9 mouse cellular contexts compared by ENCODE assay signal in genomic region chr15:85625666-85626279, GRCm38 (mm10). TPM values are rescaled to one million over a fixed set of nuclear protein-coding genes. Genes with fewer than 3 reads are reported as not detected.
DNase-seq lines count a peak whose midpoint lies in the region; ATAC-seq and TF ChIP-seq lines count a peak whose summit lies in the region.
"Had no signal": no experiment of that assay in that cellular context is flagged by ENCODE, and none has a peak within 500 bp of the region (broad histone marks: within the 10 kb centered on the region; RNA-seq: fewer than 3 reads in every experiment).

No protein-coding gene starts in this region.

- ATAC-seq in forebrain, embryonic 12.5 days (ENCODE audit: low FRiP score) = peak; percentile 89
- ATAC-seq in hindbrain, embryonic 15.5 days (ENCODE audit: low FRiP score, low read depth) = peak; percentile 93
- ATAC-seq in stomach, embryonic 14.5 days (ENCODE audit: insufficient number of reproducible peaks, insufficient read depth, low FRiP score, low read depth) = no peak

- peaks cover 12% of the 10 kb centered on the region for H3K27me3 ChIP-seq in spleen, adult 2 months (ENCODE audit: control insufficient read depth, insufficient read depth, low read length)
- H3K27me3 ChIP-seq in forebrain, embryonic 12.5 days = peaks cover 86% of the 10 kb centered on the region
- H3K27me3 ChIP-seq in hindbrain, embryonic 15.5 days = no peaks in the 10 kb centered on the region
- peaks cover 13% of the 10 kb centered on the region; the same call in 1 of the 2 replicates for H3K27me3 ChIP-seq in stomach, embryonic 14.5 days (ENCODE audit: control insufficient read depth, insufficient read depth, low read length)

- peak overlapping the region; percentile 64 for H3K4me2 ChIP-seq in forebrain, embryonic 12.5 days
- peak overlapping the region; percentile 80 for H3K4me2 ChIP-seq in hindbrain, embryonic 15.5 days
- peak overlapping the region; percentile 93 for H3K4me2 ChIP-seq in stomach, embryonic 14.5 days (replicated peaks; ENCODE audit: low read depth, low read length)

- H3K36me3 ChIP-seq in spleen, adult 2 months (ENCODE audit: control insufficient read depth, insufficient read depth, low read length) = no peaks in the 10 kb centered on the region
- no peaks in the 10 kb centered on the region for H3K36me3 ChIP-seq in forebrain, embryonic 12.5 days (replicated peaks)
- H3K36me3 ChIP-seq in hindbrain, embryonic 15.5 days = no peaks in the 10 kb centered on the region
- no peaks in the 10 kb centered on the region for H3K36me3 ChIP-seq in stomach, embryonic 14.5 days (ENCODE audit: control insufficient read depth, insufficient read depth, low read length)

- peak overlapping the region; percentile 78 for H3K9ac ChIP-seq in forebrain, embryonic 12.5 days
- H3K9ac ChIP-seq in hindbrain, embryonic 15.5 days = peak overlapping the region; percentile 53
- H3K9ac ChIP-seq in stomach, embryonic 14.5 days (replicated peaks; ENCODE audit: low read depth, low read length) = peak overlapping the region; percentile 48

- H3K9me3 ChIP-seq in forebrain, embryonic 12.5 days = peaks cover 5% of the 10 kb centered on the region; the same call in 1 of the 2 replicates
- H3K9me3 ChIP-seq in hindbrain, embryonic 15.5 days = no peaks in the 10 kb centered on the region
- no peaks in the 10 kb centered on the region; the same call in 1 of the 2 replicates for H3K9me3 ChIP-seq in stomach, embryonic 14.5 days (ENCODE audit: control insufficient read depth, low read depth, low read length)

- WGBS in spleen, adult 2 months = 7% methylated on average over 68 of the region's 68 CpGs
- WGBS in forebrain, embryonic 12.5 days = 1% methylated on average over 62 of the region's 68 CpGs
- under 1% methylated on average over 67 of the region's 68 CpGs for WGBS in hindbrain, embryonic 15.5 days
- 2% methylated on average over 61 of the region's 68 CpGs for WGBS in stomach, embryonic 14.5 days

- no peak for TF ChIP-seq POLR2A in spleen, adult 2 months (IDR thresholded peaks at IDR 0.05; ENCODE audit: low read depth, low read length)

- intact Hi-C loops in left cerebral cortex, postnatal 10 days (cut with DNase I) = no loop called here

- no peak overlapping the region for H3K27ac ChIP-seq in spleen, adult 2 months (ENCODE audit: insufficient read depth, low read length)
- peak overlapping the region; percentile 74 for H3K27ac ChIP-seq in forebrain, embryonic 12.5 days
- H3K27ac ChIP-seq in hindbrain, embryonic 15.5 days (replicated peaks) = peak overlapping the region; percentile 70
- no peak overlapping the region for H3K27ac ChIP-seq in stomach, embryonic 14.5 days (ENCODE audit: low read length)
- H3K27ac ChIP-seq: macrophage had no signal

- H3K4me3 ChIP-seq in spleen, adult 2 months (ENCODE audit: extremely low read depth, insufficient read depth, insufficient read length) = peak overlapping the region; percentile 15; the same call in 1 of the 2 replicates
- peak overlapping the region; percentile 45 for H3K4me3 ChIP-seq in forebrain, embryonic 12.5 days (replicated peaks)
- H3K4me3 ChIP-seq in hindbrain, embryonic 15.5 days = peak overlapping the region; percentile 45
- H3K4me3 ChIP-seq in stomach, embryonic 14.5 days (ENCODE audit: low read depth, low read length) = peak overlapping the region; percentile 42

- no peak for DNase-seq in spleen, adult 2 months (ENCODE audit: low read depth in 1 of 2, low spot score in 2 of 2)
- DNase-seq in spleen, postnatal 14 days (ENCODE audit: low spot score in 2 of 2) = no peak
- DNase-seq in left cerebral cortex, postnatal 10 days (ENCODE audit: extremely low spot score in 1 of 2, low spot score in 2 of 2) = peak; percentile 49 to 77
- peak; percentile 65 for DNase-seq in lung, postnatal 36 days
- no peak for DNase-seq in spleen, postnatal 4 days (ENCODE audit: low spot score in 2 of 2)

- no peak for TF ChIP-seq CTCF in spleen, adult 2 months (IDR thresholded peaks at IDR 0.05; ENCODE audit: extremely low read depth, insufficient read depth, insufficient read length, insufficient replicate concordance)

- H3K4me1 ChIP-seq in spleen, adult 2 months (ENCODE audit: control insufficient read depth, insufficient read depth, insufficient read length) = peaks cover 3% of the 10 kb centered on the region; the same call in 1 of the 2 replicates
- H3K4me1 ChIP-seq in forebrain, embryonic 12.5 days = peaks cover 10% of the 10 kb centered on the region
- peaks cover 13% of the 10 kb centered on the region for H3K4me1 ChIP-seq in hindbrain, embryonic 15.5 days (replicated peaks)
- no peaks in the 10 kb centered on the region; the same call in 1 of the 2 replicates for H3K4me1 ChIP-seq in stomach, embryonic 14.5 days (ENCODE audit: control insufficient read depth, insufficient read depth, low read length)

RNA-seq across cellular contexts. Expression of gene Wnt7b, which starts 43.5 kb away (rescaled TPM):
- 0.08 and 0.09 TPM in 2 replicates for polyA plus RNA-seq in spleen, adult 2 months (2012; rRNA removed)
- polyA plus RNA-seq in forebrain, embryonic 12.5 days (2016; fragmentation: Nextera tagmentation; extraction: Ambion mirVana) = 111 and 130 TPM in 2 replicates
- 28.8 and 42.8 TPM in 2 replicates for polyA plus RNA-seq in hindbrain, embryonic 15.5 days (2015; fragmentation: Nextera tagmentation; extraction: Ambion mirVana)
- total RNA-seq in left cerebral cortex, postnatal 10 days (2021) = 10 to 100 TPM; 44.4 to 52.6 TPM
- 0.75 and 2.5 TPM in 2 replicates for polyA plus RNA-seq in stomach, embryonic 14.5 days (2014; fragmentation: Nextera tagmentation; extraction: Ambion mirVana)
- polyA plus RNA-seq: macrophage had no signal

Comparison
In these comparisons a context has a peak if more than half of its experiments do, and no peak if none do; other contexts are left out.
1. DNase-seq: peak in left cerebral cortex, postnatal 10 days (2 of 2) and lung, postnatal 36 days (single experiment); none in spleen, adult 2 months (0 of 2), spleen, postnatal 14 days (0 of 2) and spleen, postnatal 4 days (0 of 2).
2. H3K27ac ChIP-seq: peak in forebrain, embryonic 12.5 days (single experiment) and hindbrain, embryonic 15.5 days (single experiment); none in spleen, adult 2 months (single experiment) and stomach, embryonic 14.5 days (single experiment).
3. Peak in every context shown above with its lines, with median percentiles within 50 percentile points of each other: H3K4me3 ChIP-seq, H3K4me2 ChIP-seq and H3K9ac ChIP-seq.